Mouse (Mus musculus) liver, adult (tissue): ENCODE results near the gene Gm20388.

Source experiments
- GATA4 ChIP-seq: IDR thresholded peaks from 2 replicates; pipeline ENCODE4 v1.6.1; 2014; ENCODE audit warnings: mild to moderate bottlenecking, low read length; ENCODE audit not compliant: insufficient replicate concordance

Gene Gm20388

DNA sequence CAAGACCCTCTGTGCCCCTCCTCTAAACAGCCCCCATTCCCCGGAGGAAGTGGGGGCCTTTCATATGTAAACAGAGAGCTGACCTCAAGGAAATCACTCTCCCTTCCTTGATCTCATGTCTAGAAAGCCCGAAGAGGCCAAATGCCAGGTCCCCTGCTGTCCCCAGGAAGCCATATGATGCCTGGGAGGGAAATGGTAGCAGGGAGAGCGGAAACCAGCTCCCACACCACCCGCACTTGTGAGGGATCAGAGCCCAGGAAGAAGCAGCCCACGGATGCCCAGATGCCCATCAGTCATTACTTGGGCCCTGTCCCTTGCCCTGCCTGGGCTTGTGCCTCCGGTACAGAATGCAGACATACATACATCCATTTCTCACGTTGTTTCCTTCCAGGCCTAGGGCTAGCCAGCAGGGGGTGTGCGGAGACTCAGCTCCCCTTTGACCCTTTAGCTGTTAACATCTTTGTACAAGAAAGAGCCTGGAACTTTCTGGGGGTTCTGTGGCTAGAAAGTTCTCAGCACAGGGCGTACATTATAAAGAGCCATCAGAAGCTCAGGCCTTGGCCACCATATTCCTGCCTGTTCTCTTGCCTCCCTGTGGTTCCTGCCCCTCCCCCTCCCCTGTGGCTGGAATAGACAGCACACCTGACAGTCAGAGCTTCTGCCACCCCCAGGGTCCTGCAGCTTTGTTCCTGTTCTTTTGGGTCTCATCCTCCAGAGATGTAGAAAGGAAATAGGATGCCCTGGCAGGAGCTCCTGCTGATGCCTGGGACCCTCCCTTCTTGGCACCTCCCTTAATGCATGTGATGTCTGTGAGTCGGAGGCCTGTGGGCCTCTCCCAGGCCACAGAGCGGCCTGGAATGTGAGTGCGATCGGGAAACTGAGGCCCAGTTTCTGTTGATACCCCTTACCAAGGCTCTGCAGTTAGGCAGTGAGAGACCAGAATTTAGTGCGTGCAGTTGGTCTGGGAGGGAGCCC lies 497.9 kb downstream of the Gm20388 start:
- TF ChIP-seq GATA4 = no peak; the same call in 1 of the 2 replicates

DNA sequence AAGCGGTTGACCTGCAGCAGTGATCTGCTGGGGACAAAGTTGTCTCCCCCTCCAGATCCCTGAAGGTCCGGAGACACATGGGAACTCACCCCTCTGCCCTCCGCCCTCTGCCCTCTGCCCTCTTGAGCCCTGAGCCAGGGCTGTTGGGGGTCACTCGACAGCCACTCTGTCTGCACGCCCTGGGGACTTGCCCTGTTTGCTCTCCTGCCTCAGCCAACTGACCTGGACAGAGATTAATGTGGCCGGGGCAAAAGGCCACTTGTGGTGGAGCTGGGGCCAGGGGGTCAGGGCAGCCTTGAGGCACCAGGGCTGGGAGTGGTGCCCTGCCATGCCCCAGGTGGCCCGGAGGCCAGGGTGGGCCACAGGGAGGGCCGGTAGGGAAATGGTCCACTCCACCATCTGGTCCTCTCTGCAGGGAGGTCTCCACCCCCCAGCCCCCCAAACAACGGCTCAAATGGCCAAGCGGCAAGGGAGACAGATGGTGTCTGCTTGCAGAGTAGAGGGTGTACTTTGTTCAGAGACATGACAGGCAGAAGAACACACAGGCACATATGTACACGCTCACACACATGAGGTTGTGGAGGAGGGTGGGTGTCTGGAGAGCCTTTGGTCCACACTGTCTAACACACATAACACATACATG lies 498.9 kb downstream of the Gm20388 start:
- peak; percentile 74; the same call in 1 of the 2 replicates for TF ChIP-seq GATA4

DNA sequence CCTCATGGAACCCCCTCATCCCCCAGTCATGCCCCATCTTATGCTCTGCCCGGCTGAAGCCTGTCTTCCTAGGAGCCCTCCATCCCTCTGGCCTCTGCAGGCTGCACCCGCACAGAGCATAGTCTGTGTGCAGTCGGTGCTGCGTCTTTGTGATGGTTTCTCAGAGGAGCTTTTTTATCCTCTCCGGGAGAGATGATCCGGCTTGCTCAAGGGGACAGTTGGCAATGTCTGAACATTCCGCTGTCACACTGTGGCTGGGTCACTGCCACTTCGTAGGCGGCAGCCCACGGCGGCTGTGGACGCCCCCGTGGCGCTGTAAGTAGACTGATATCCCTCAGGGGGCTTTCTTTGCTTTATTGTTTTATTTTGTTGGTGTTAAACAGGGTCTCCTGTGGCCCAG lies 500.4 kb downstream of the Gm20388 start:
- TF ChIP-seq GATA4 = no peak

DNA sequence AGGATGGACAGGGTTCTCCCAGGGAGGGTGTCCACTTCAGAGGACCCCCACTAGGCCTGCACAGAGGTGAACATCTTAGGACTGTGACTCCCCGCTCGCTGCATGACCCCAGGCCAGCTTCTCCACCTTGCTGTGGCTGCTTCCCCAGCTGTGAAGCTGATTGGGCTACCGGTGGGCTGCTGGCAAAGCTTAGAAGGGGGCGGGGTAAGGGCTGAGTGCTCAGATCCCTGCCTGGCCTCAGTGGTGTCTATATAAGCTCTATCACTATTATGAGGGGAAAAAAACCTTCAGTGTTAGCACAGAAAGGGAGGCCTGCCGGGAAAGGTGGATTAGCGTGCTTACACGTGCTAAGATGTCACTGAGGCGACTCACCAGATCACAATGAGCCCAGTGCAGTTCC lies 501.2 kb downstream of the Gm20388 start:
- TF ChIP-seq GATA4 = no peak

DNA sequence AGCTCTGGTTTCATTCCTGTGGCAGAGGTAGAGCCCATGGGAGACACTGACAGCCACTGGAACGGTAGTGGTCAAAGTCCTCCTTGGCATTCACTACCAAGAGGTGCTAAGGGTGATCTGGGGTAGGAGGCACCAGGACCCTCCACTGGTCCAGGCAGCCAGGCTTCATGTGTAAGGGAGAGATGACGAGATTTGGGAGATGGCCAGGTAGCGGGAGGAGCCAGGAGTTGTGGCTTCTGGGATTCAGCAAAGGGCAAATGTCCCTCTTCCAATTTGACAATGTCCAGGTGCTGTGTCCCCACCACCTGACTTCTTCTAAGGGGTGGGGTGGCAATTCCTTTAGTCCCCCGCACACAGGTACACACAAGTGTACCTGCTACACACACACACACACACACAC lies 501.7 kb downstream of the Gm20388 start:
- no peak for TF ChIP-seq GATA4

DNA sequence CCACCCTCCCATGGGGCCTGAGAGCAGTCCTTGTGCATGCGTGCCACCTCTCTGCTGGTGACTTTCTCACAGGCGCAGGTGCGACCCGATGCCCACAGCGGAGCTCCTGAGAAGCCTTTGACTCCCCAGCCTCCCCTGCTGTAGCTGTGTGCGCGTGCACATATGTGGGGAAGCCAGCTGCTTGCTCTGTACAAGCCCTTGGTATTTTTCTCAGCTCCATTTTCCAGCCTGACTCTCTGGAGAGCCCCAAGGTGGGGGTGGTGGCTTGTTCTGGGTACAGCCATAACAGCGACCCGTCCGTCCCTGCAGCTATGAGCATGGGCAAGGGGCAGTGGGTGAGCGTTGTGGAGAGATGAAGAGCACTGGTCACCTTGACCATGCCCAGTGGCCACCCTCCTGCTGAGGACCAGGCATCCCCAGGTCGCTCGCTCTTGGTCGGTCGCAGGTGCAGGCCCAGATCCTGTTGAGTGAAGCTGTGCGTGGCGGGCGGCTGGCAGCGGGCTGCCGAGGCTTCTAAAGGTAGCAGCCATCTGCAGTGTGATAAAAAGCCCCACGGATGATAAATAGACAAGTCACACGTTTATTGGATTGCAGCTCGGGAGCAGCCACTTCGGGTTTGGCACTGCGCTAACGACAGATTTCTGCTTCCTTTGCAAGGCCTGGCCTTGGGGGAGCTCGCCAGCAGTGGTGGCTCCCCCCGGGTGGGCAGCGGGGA lies 502.4 kb downstream of the Gm20388 start:
- no peak for TF ChIP-seq GATA4

DNA sequence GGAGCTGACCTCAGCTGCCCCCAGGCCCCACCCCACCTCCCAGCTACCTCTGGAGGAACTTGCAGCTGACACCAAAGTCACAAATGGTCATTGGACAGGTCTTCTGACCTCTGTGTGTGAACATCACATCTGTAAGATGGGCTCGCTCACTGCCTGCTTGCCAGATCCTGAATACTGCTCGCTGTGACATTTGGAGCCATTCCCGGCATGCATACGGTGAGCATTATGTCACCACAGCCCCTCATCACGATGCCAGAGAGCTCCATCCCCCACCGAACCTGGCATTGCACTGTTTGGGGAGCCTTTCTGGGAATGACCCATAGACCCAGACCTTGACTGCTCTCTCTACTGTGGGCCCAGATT lies 503.0 kb downstream of the Gm20388 start:
- no peak for TF ChIP-seq GATA4

DNA sequence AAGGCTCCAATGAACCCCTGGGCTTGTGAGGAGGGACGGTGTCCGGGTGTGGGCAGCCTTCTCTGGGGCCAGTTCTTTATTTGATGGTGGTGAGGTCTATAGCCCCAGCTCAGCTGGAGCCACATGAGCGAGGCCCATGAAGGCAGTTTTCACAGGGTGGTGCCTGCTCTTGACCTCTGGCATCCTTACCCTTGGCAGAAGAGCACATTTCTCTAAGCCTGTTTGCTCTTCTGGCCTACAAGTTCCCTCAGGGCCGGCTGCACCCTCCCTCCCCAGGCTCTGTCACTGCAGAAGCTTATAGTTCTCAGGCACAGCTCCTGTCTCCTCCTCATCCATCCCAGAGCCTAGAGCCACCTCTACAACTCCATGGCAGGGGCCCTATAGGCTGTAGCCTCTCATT lies 503.6 kb downstream of the Gm20388 start:
- TF ChIP-seq GATA4 = no peak

DNA sequence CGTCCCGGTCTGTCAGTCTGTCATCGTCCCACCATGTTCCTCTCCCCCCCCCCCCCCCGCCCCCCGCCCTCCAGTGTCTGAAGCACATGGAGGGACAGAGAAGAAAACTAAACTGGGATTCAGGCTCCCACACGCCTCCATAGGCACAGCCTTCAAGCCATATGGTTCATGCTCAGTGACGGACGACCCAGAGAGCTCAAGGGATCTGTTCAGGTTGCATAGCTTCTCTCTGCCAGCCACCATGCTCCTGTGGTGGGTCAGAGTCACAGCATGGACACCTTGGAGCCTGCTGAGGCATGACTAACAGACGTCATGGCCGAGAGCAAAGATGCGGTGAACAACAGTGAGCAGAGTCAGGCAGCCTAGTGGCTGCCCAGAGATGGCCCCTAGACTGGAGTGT lies 504.8 kb downstream of the Gm20388 start:
- no peak for TF ChIP-seq GATA4

DNA sequence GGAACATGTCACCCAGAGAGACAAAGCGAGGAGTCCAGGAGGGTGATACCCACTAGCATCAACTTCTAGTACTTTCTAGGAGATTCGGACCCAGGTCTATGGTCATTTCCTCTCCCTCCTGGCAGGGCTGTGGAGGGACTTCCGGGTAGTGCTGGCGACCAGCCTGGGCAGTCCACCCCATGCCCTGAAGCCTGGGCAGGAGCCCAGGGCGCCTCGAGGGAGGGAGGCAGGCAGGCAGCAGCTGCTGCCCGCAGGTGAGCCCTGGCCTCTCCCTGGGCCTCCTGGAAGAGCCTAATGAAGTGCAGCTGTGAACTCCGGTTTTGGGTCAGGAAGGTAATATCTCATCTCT lies 505.5 kb downstream of the Gm20388 start:
- no peak for TF ChIP-seq GATA4

DNA sequence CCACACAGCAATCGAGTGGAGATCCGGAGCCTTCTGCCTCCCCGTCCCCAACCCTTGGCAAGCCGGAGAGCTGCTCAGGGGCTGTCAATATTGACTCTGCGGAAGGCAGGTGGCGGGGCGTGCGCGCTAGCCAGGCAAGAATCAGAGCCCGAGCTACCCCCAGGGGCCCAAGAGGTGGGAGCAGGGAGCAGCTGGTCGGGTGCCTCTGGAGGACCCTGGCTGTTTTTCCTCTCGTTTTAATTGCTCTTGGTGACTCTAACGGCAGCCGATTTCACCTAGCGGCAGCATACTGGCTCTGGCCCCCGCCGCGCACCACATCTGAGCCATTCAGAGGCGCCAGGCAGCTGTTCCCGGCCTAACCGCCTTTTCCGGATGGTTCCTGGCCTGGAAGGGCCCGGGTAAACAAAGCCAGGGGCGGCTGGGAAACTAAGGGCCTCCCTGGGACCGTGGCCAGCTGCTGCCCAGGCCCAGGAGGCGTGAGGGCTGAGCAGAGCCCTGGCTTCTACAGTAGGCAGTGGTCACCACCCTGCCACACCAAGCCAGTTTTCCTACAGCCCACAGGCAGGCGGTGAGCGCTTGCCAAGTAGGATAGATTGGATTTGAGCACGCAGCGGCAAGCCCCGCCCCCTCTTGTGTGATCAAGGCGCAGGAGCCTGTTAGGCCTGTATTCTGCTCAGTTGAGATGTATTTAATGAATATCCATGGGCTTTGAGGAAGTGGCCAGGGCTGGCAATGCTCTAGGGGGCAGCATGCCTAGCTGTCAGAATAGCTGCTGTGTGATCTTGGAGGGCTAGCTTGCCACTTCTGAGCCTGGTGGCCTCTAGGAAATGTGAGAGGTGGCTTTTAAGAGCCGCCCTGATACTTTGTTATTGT lies 506.1 kb downstream of the Gm20388 start:
- TF ChIP-seq GATA4 = no peak; the same call in 1 of the 2 replicates

DNA sequence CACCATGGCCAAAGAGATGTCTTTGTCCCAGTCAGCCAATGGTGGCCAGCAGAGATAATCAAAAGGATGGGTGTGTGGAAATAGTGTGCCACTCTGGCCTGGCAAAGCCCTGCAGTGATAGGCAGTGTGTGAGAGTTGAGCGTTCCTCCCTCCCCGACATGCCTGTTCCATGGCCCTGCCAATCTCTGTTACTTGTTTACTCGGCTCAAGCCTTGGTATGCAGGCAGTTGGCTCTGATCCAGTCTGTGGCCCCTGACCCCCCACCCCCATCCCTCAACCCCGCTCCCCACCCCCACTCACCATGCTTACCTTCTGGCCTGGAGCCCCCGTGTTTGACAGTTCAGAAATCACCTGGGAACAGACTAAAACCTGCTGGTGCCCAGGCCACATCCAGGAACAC lies 507.5 kb downstream of the Gm20388 start:
- TF ChIP-seq GATA4 = no peak

DNA sequence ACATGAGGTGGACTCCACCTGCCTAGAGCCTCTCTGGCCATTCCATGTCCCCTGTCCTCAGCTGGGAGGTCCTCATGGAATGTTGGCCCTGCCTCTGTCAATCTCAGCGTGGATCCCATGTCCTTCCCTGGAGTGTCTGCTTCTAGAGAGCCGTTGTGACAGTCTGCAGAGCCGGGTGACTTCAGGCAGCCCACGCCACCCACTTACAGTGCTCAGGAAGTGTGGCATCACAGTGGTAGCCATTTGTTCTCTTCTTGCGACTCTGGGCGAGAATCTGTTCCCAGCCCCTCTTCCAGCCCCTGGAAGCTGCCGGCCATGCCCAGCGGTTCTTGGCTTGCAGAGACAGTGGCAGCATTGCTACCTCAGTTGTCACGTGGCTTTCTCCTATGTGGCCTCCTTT lies 509.0 kb downstream of the Gm20388 start:
- TF ChIP-seq GATA4 = no peak

DNA sequence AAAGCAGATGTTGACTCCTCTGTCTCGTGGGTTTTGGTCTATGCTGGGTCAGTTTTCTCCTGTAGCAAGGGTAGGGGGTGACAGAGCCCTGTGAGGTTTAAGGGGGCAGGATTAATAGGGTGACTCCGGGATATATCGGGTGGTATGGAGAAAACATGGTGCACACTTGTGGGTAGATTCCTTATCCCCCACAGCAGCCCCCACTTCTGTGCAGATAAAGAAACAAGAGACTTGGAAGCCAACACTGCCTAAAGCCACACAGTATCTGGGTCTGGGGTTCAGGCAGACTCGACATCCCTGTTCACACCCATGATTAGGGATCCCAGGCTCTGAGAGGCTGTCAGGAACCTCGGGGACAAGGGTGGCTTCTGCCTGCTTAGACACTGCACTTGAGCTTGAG lies 509.6 kb downstream of the Gm20388 start:
- TF ChIP-seq GATA4 = no peak

DNA sequence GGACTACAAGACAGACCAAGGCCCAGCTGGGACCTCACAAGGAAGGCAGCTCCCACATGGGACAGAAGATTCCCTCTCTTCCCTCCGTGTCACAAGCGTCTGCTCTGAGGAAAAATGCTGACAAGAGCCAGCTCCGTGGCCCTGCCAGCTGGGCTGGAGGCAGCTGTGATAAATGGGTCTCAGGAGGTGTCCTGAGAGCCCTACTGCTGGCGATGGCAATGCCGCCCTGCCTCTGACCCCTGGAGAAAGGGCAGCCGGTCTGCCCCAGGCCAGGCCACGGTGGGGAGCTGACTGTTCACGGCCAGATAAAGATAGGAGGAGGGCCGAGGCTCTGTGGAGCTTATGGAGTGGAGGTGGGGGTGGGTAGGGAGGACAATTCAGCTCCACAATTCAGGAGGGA lies 511.0 kb downstream of the Gm20388 start:
- no peak for TF ChIP-seq GATA4

DNA sequence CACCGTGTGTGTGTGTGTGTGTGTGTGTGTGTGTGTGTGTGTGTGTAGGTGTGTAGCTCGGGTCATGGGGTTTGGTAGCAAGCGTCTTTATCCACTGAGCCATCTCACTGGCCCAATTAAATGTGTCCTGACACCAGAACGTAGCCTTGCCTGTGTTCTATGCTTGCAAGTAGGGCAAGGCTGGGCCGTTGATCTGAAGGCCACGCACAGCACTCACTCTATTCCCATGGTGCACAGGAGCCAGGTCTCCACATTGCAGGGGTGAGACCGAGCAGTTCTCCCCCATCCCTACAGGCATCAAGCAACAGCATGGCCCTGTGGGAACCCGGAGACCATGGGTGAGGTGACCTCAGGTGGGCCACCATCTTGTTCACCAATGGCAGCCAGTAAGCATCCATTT lies 511.6 kb downstream of the Gm20388 start:
- no peak for TF ChIP-seq GATA4

DNA sequence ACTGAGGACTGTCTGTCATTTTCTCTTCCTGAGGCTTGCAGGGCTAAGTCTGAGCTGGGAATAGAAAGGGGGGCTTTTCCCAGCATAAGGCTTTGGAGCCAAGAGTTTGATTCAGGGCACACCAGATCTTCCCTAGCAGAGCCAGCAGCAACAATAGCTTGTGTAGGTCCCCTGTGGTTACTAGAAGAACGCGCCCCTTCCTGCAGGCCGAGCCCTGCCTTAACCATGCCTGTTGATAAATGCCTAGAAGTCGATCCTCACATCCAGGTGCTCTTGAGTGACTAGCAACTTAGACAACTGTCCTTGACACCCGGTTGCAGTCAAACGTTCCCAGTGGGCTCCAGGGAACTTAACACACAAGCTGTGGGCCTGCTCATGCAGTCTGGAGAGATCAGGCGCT lies 512.9 kb downstream of the Gm20388 start:
- no peak for TF ChIP-seq GATA4
